Mouse (Mus musculus) spleen, adult 12 weeks (tissue): ENCODE results near the gene Ndufb8.

Experiments
- DNase-seq: peaks from one replicate; pipeline ENCODE4 v3.0.0; 2022; ENCODE audit warnings: low spot score

The Ndufb8 gene

DNA sequence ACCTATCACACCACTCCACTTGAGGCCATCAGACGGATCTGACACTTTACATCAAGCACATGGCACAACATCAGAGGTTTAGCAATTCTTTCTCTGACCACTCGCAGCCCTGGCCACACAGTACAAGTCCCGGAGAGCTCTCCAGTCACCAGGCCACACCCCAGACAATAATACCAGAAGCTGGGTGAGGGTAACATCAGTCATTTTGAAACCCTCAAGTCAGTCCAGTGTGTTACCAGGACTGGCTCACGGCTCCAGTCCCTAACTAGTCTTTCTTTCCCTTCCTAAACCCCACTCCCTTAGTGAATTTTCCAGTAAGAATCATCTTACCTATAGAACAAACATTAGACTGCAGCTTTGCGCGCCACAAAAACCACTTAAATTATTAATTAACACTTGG is 25.2 kb downstream of the Ndufb8 start:
- DNase-seq: no peak

DNA sequence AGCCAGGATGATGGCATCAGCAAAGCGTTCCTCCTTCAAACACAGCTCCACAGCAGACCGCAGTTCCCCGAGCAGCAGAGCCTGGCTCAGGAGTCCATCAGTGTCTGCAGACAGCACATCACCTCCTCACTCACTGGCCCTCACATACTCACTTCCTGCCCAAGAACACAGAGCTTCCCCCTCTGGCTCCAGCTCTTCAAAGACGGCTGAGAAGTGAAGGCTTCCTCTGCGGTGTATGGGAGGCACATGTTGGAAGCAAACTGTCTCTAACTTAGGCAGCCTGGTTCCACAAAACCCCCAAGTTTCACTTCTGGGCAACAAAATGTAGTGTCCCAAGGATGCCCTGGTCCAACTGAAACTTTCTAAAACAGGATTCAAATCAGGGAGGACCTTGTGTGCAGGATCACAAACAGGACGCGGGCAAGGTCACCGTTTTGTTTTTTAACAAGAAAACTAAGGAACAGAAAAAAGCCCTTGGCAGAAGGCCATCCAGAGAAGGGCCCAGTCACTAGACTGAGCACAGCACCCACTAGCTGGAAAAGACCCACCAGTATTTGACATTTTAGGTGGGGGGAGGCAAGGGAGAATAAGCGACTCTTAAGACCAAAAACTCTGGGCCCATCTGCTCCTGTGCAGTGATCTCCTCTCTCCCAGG is 29.6 kb downstream of the Ndufb8 start:
- DNase-seq: no peak

DNA sequence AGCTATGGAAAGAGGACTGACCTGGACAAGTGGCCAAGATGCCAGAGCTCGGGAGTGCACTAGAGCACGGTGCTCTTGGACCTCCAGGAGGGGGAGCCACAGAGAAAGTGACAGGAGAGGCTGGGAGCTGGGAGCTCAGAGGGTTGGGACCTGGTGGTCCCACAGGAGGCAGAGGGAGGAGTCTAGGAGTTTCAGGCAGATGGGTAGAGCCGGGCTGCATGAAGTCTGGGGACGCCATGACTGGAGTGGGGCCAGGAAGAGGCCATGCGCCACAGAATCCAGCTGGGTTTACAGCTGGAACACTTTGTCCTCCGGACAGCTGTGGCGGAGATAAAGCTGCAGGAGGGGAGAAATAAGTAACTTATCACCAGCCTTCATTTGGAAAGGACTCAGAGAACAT is 36.1 kb downstream of the Ndufb8 start:
- DNase-seq: no peak

DNA sequence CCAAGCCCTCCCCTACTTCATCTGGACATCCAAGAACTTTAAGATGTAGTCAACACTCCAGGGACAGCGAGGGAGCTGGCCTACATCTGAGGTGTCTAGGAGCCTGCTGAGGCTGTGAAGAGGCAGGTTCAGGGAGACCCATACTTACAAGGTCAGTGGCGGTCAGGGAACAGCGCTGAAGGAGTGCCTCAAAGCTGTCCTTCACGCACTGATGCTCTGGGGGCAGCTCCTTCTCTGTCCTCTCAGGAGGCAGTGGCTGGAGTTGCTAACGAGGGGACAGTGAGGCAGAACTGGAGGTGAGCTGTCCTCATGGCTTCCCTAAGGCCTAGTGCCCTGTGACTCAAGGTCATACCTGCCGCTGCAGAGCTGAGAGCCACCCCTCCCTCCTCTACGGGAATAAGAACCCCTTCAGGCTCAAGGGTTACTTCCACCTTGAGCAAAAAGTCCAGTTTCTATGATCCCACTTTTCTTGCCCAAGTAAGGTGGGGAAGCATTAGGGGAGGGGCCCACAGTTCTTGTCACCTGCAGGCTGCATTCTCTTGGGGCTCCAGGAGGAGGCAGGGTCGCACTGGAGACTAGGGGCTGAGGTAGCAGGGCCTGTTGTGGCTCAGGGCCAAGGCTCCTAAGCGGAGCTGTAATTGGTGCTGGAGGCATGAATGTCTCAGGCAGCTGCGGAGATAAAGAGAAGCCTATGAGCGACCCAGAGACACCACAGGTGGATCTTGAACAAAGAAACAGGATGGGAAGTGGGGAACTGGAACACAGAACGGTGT is 37.1 kb downstream of the Ndufb8 start:
- DNase-seq: no peak

DNA sequence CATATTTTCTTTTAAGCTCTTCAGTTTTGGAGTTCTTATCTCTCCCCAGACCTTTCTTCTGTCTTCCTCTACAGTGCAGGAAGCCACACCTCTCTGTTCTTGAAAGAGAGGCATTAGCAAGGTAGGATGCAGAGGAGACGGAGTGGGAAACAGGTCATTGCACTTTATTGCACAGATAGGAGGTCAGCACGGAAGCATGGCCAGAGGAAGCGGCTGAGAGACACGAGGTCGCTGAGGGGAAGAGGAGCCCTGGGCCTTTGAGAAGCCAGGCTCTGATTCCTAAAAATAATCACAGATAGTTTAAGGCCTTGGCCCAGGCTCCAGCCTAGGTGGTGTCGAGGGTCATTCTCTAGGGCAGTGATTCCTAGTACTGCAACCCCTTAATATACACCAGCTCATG is 39.5 kb downstream of the Ndufb8 start:
- no peak for DNase-seq

DNA sequence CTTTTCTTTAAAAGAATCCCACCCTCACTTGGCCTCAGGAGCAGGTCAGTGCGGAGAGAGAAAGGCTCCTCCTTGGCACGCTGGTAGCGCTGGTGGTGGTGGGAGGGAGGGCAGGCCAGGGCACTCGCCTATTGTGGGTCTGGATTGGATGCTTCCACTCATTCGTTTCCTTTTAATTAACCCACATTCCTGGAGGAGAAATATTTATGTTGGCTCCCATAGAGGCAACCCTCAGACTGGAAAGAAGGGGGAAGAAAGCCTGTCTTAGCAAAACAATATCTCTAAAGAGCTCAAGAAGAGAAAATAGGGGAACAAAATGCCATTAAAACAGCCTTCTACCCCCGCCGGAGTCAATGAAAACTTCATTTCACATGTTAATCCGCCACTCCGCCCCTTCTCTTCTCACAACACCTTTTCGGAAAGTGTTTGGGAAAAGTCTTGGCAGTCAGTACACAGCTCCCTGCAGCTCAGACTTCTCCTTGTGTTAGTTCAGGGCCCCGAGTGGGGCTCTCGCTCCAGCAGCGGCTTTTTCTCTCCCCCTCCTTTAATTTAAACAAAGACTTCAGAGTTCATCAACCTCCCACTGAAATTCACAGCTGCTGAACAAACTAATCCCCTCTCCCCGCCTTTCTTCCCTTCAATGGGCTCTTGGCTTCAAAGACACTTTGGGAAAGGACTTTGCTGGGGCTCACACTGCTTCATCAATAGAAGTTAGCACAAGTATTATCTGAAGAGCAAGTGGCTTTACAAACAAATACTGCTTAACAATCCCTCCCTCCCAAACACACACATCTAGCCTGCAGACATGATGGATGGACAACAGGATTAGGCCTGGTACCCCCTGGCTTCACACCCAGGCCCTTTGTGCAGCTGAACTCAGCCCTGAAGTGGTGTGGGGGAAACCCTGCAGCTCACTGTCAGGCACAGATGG is 40.5 kb downstream of the Ndufb8 start:
- DNase-seq: no peak

DNA sequence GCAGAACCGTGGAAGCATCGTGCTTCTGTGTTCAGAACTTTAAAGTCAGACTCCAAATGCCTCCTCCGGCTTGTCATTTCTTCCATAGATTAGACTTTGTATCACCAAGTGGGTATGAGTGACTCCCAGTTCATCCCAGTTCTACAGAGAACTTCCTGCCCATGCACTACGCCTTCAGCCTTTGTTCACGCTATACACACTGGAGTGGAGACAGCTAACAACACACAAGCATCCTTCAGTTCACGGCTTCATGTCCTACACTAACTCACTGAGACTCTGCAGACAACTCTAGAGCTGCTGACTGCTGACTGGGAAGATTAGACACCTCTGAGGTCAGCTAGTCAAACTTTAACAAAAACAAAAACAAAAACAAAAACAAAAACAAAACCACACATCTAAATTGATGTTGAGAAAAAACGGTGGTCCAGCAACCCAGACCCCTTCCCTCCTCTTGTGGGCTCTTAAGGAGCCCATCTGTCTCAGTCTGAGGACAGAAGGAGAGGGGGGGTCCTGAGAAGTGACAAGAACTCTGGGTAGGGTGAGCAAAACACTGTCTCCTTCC is 41.2 kb downstream of the Ndufb8 start:
- no peak for DNase-seq

DNA sequence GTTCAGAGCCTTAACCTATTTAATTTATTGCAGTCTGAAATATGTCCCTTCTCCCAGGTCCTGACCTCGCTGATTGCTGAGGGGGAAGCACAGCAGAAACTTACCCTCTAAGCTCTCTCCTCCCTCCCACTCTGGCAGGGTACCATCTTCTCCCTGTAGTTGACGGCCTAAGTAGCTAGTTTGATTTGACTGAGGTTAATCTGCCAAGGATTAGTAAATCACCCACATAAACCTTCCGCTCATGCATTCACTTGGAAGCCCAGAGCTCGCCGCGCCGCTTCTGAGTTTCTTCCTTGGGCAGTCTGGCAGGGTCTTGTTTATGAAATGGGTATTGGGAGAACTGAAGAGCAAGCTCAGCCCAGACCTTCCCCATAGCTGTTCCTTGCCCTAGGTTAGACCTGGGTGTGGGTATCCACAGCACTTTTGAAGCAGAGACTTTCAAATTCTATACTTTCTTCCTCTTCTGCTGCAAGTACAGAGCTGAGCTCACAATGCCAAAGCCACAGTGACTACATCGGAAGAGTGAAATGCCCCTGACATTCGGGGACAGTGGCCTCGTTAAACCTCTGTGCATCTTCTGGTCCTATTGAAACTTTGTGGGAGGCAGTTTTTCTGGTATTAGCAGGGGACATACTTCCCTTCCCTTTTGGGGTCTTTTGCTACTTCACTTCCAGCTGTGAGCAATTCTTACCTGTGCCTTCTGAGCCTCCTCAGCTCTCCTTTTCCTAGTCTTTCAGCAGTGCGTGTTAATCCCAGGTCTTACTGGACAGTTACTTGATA is 42.0 kb downstream of the Ndufb8 start:
- DNase-seq: no peak

DNA sequence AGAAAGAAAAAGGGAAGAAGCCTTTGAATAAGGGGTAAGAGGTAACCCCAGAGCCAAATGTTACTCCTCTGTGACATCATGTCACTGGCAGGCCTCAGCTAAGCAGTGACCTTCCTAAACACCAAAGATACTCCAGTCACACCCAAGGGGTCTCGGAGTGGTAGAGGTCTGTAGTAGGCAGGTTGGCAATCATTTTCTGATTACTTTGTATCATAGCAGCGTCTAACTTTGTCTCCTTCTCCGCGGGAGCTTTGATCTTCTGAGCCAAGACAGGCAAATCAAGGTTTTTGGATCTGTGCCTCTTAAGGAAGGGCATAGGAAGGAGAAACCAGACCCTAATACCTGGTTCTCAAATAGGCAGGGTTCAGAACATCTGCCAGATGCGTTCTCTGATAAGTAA is 42.6 kb downstream of the Ndufb8 start:
- DNase-seq: no peak

DNA sequence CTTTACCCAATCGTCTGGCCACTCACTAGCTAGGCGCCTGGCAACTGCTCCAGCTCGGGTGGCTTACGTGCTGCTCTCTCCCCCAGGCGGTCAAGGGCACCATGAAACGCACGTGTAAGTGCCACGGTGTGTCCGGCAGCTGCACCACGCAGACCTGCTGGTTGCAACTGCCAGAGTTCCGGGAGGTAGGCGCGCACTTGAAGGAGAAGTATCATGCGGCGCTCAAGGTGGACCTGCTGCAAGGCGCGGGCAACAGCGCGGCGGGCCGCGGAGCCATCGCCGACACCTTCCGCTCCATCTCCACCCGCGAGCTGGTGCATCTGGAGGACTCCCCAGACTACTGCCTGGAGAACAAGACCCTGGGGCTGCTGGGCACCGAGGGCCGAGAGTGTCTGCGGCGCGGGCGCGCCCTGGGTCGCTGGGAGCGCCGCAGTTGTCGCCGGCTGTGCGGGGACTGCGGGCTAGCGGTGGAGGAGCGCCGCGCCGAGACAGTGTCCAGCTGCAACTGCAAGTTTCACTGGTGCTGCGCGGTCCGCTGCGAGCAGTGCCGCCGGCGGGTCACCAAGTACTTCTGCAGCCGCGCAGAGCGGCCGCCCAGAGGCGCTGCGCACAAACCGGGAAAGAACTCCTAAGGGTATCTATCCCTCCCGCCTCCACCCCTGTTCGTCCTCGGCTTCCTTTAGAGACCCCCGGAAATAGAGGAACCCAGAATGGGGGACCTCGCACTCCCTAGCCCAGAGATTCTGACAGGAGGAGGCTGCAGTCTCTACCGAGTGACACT is 43.6 kb downstream of the Ndufb8 start:
- no peak for DNase-seq

DNA sequence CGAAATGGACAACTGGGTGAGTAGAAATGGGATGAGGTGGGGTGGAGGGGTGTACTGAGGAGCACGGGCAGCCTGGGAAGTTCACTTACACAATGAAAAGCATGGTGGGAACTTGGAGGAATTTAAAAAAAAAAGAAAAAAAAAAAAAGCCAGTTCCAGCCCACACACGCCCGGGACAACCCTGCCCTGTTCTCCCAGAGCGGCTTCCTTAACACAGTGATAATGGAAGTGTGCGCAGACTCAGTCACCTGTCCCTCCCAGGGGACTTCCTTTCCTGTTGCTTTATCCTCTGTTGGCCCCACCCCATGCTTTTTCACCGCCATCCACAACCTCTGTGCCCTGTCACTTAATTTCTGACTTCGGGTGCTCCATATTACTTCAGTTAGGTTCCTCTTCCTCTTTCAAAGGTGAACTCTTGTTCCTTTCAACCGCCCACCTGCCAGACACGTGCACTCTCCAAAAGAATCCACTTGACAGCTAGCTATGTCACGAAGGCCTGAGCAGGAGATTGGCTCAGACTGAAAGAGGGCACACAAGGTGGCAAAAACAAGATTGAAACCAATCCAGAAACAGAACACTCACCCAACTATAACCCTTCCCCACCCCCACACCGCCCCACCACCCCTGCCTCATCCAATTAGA is 44.6 kb downstream of the Ndufb8 start:
- DNase-seq: no peak

DNA sequence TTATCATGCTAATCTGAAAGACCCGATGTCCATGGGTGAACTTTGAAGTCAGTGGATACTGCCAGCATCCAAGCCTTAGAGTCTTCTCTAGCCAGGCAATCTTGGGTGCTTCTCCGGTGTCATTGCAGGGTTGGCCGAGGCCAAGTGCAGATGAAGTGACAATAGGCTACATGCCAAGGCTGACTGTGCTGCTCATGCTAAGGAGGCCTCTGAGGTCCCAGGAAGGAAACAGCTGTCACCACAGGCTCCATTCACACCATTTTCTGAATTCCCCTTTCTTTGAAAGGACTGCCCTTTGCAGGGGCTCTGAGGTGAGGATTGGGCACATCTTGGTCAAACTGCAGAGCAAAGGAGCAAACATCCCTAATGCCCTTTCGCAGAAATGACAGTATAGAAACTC is 52.5 kb downstream of the Ndufb8 start:
- no peak for DNase-seq

DNA sequence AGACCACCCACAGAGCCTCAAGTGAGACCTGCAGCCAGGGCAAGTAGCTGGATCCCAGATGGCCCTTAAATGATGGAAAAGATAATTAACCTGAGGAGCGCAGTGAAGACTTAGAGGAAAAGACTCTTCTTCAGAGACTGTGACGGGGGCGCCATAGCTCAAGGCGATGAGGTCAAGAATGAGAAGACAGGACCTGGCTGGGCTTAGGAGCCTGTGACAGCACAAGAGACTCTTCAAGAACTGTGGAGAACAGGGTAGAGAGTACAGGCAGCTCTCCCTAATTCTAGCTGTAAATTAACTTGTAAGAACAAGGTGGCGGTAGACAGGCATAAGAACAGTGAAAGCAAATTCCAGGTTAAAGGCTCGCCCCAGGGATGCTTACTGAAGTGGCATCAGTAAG is 53.3 kb downstream of the Ndufb8 start:
- DNase-seq: no peak

DNA sequence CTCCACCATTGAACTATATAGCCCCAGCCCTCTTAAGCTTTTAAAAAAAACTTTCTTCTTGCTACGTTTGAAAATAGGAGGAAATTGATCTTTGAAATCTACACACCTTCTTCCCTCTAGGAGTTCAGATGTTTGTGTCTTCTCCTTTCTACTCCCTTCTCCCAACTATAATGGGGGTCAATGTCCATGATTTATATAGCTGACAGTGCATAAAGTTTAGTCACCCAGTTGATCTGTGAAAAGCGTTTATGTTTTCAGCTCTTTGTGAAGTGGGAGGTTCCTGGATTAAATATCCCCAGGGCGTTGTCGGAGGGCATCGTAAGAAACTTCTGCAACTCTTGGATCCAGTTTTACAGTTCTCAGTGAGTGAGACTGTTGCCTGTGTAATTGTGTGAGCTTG is 55.0 kb downstream of the Ndufb8 start:
- DNase-seq: no peak

DNA sequence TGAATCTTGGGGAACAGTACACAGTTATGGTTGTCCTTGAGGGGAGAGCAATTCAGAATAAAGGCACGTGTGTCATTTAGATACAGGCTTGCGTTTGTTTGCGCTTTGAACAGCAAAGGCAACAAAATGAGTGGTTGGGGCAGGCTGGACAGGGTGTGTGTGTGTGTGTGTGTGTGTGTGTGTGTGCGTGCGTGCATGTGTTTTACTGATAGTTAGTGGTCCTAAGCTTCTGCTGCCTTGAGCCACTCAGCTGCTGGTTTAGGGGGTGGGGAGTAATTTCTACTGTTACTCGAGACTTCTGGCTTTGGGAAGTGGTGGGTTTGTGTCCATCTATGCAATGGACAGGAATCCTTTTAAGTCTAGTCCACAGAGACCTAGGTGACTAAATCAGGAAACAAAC is 56.3 kb downstream of the Ndufb8 start:
- no peak for DNase-seq
